Mouse (Mus musculus): ENCODE data around the gene Ms4a18. TPM values are rescaled to one million over a fixed set of nuclear protein-coding genes. Genes with fewer than 3 reads are reported as not detected.

Ms4a18 gene
- polyA plus RNA-seq, 1 experiment, result not detected

- Histone ChIP-seq H3K9me3 (ENCODE audit: control insufficient read depth, low read length) (no peaks in the 10 kb centered on the region), H3K4me1 (ENCODE audit: control insufficient read depth) (peaks cover 19% of the 10 kb centered on the region), H3K36me3 (ENCODE audit: control insufficient read depth) (no peaks in the 10 kb centered on the region), H3K27me3 (ENCODE audit: control insufficient read depth) (peaks cover 17% of the 10 kb centered on the region), H3K4me3 (replicated peaks) (no peak overlapping the region)
- TF ChIP-seq GATA1 (IDR thresholded peaks at IDR 0.05; ENCODE audit: low read length) (no peak), TAL1 (IDR thresholded peaks at IDR 0.05; ENCODE audit: low read length) (no peak)
Observed at GRCm38 (mm10) chr19:10952021-10952939, 65.6 kb downstream of the Ms4a18 start.

GRCm38 (mm10) chr19:10949558-10949957, 68.3 kb downstream of the Ms4a18 start:
- H3K4me1 ChIP-seq (ENCODE audit: control insufficient read depth), result peaks cover 37% of the 10 kb centered on the region
- H3K27me3 ChIP-seq (ENCODE audit: control insufficient read depth), result peaks cover 11% of the 10 kb centered on the region
- TF ChIP-seq GATA1 (IDR thresholded peaks at IDR 0.05; ENCODE audit: low read length), result no peak
- TF ChIP-seq TAL1 (IDR thresholded peaks at IDR 0.05; ENCODE audit: low read length), result no peak
- peaks cover 16% of the 10 kb centered on the region for H3K36me3 ChIP-seq (ENCODE audit: control insufficient read depth)
- H3K9me3 ChIP-seq (ENCODE audit: control insufficient read depth, low read length), result no peaks in the 10 kb centered on the region
- H3K4me3 ChIP-seq (replicated peaks), result peak overlapping the region; percentile 84

- Histone ChIP-seq H3K4me3 (replicated peaks) (peak within 1 kb of the TSS; percentile 84), H3K27me3 (ENCODE audit: control insufficient read depth) (peaks cover 9% of the 10 kb centered on the region), H3K36me3 (ENCODE audit: control insufficient read depth) (peaks cover 21% of the 10 kb centered on the region), H3K4me1 (ENCODE audit: control insufficient read depth) (peaks cover 37% of the 10 kb centered on the region), H3K9me3 (ENCODE audit: control insufficient read depth, low read length) (no peaks in the 10 kb centered on the region)
- TF ChIP-seq TAL1 (IDR thresholded peaks at IDR 0.05; ENCODE audit: low read length) (no peak), GATA1 (IDR thresholded peaks at IDR 0.05; ENCODE audit: low read length) (no peak)
Observed at GRCm38 (mm10) chr19:10949112-10949511, 68.7 kb downstream of the Ms4a18 start, which contains the start of gene Ccdc86. Gene Ccdc86, minus strand, starts transcription at chr19:10949266.

GRCm38 (mm10) chr19:10948416-10948815, 69.4 kb downstream of the Ms4a18 start:
- Histone ChIP-seq H3K4me1 (ENCODE audit: control insufficient read depth) (peaks cover 37% of the 10 kb centered on the region), H3K27me3 (ENCODE audit: control insufficient read depth) (peaks cover 8% of the 10 kb centered on the region), H3K36me3 (ENCODE audit: control insufficient read depth) (peaks cover 28% of the 10 kb centered on the region), H3K4me3 (replicated peaks) (peak overlapping the region; percentile 84), H3K9me3 (ENCODE audit: control insufficient read depth, low read length) (no peaks in the 10 kb centered on the region)
- TF ChIP-seq GATA1 (IDR thresholded peaks at IDR 0.05; ENCODE audit: low read length), result no peak
- no peak for TF ChIP-seq TAL1 (IDR thresholded peaks at IDR 0.05; ENCODE audit: low read length)

- TF ChIP-seq GATA1 (IDR thresholded peaks at IDR 0.05; ENCODE audit: low read length) (no peak), TAL1 (IDR thresholded peaks at IDR 0.05; ENCODE audit: low read length) (no peak)
Observed at GRCm38 (mm10) chr19:10947219-10947618, 70.6 kb downstream of the Ms4a18 start.

More at GRCm38 (mm10) chr19:10947219-10947618, 70.6 kb downstream of the Ms4a18 start:
- H3K9me3 ChIP-seq (ENCODE audit: control insufficient read depth, low read length), result no peaks in the 10 kb centered on the region
- peaks cover 39% of the 10 kb centered on the region for H3K36me3 ChIP-seq (ENCODE audit: control insufficient read depth)
- peak overlapping the region; percentile 84 for H3K4me3 ChIP-seq (replicated peaks)
- H3K27me3 ChIP-seq (ENCODE audit: control insufficient read depth), result peaks cover 2% of the 10 kb centered on the region; the same call in 1 of the 2 replicates
- peaks cover 37% of the 10 kb centered on the region for H3K4me1 ChIP-seq (ENCODE audit: control insufficient read depth)

Other genes with a start within 250 kb of the Ms4a18 start
- gene Cd6, start 188.0 kb downstream of the Ms4a18 start, polyA plus RNA-seq (2012), result not detected in 2 replicates
- 0.30 and 0.67 TPM in 2 replicates for gene Slc15a3, start 178.3 kb downstream of the Ms4a18 start, polyA plus RNA-seq (2012)
- 0.05 TPM in 2 replicates for gene Tmem132a, start 148.1 kb downstream of the Ms4a18 start, polyA plus RNA-seq (2012)
- 1.3 and 1.4 TPM in 2 replicates for gene Tmem109, start 136.0 kb downstream of the Ms4a18 start, polyA plus RNA-seq (2012)
- gene Prpf19, start 122.8 kb downstream of the Ms4a18 start, polyA plus RNA-seq (2012), result 3.2 and 4.1 TPM in 2 replicates
- gene Zp1, start 97.4 kb downstream of the Ms4a18 start, polyA plus RNA-seq (2012), result not detected in 2 replicates
- gene Ptgdr2, start 80.9 kb downstream of the Ms4a18 start, polyA plus RNA-seq (2012), result not detected in 2 replicates
- 1.2 and 1.4 TPM in 2 replicates for gene Ccdc86, start 68.8 kb downstream of the Ms4a18 start, polyA plus RNA-seq (2012)
- not detected in 2 replicates for gene Ms4a10, start 43.4 kb downstream of the Ms4a18 start, polyA plus RNA-seq (2012)
- not detected in 2 replicates for gene Ms4a15, start 24.8 kb downstream of the Ms4a18 start, polyA plus RNA-seq (2012)
- not detected in 2 replicates for gene Ms4a8a, start 63.1 kb upstream of the Ms4a18 start, polyA plus RNA-seq (2012)
- gene 1700017D01Rik, start 112.8 kb upstream of the Ms4a18 start, polyA plus RNA-seq (2012), result not detected in 2 replicates
- gene 1700025F22Rik, start 147.3 kb upstream of the Ms4a18 start, polyA plus RNA-seq (2012), result not detected in 2 replicates
- not detected in 2 replicates for gene Ms4a13, start 178.7 kb upstream of the Ms4a18 start, polyA plus RNA-seq (2012)
- gene Ms4a12, start 214.4 kb upstream of the Ms4a18 start, polyA plus RNA-seq (2012), result not detected in 2 replicates
- gene Ms4a1, start 248.2 kb upstream of the Ms4a18 start, polyA plus RNA-seq (2012), result not detected in 2 replicates

All from erythroblast, embryonic 14.5 days (primary cell).